Mouse (Mus musculus) spleen, embryonic (tissue): ENCODE measurements around the gene Nwd1.

Source experiments
- CTCF ChIA-PET: fragments of 350-600 bp; sonication (Branson Sonifier 250); formaldehyde crosslinking; loops from one replicate; lab custom pipeline; 2022; lab: Charles Lee

The Nwd1 gene

DNA sequence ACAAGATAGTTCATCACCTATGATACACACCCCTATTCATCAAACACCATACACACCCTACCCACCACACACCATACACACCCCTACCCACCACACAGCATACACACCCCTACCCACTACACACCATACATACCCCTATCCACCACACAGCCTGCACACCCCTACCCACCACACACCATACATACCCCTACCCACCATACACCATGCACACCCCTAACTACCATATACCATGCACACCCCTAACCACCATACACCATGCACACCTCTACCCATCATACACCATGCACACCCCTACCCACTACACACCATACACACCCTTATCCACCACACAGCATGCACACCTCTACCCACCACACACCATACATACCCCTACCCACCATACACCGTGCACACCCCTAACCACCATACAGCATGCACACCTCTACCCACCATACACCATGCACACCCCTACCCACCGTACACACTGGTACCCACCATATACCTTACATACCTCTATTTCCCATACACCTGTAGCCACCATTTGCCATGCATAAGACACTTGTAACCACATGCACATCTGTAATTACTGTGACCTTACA, 51.9 kb downstream of the Nwd1 start:
- CTCF ChIA-PET, result no interaction called here

DNA sequence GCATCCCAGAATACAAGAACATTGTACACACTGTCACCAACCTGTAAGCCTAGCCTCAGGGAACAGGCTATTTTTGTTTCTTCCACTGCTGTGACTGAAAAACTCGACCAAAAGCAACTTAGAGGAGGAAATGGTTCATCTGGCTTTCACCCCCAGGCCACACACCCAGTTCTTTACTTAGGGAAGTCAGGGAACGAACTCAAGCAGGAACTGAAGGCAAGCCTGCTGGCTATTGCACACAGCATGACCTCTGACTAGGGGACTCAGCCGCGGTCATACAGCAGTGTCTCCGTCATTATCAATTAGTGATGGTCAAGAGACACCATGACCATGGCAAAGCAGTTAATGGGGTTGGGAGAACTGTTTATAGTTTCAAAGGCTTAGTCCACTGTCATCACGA, 66.1 kb downstream of the Nwd1 start:
- CTCF ChIA-PET, result no interaction called here

DNA sequence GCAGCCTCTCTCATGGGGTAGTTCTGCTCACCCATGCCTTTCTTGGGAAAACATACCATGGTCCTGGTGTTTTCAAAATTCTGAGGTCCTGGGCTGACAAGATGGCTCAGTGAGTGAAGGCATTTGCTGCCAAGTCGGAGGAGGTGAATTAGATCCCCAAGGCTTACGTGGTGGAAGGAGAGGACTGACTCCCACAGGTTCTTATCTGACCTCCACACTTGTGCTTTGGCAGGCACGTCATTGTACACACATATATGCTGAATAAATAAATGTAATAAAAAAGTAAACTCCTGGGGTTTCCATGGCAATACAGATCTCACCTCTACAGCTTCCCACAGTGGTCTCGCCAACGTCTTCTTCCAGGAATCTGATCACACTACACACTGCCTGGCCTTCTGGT, 70.1 kb downstream of the Nwd1 start:
- CTCF ChIA-PET, result no interaction called here

DNA sequence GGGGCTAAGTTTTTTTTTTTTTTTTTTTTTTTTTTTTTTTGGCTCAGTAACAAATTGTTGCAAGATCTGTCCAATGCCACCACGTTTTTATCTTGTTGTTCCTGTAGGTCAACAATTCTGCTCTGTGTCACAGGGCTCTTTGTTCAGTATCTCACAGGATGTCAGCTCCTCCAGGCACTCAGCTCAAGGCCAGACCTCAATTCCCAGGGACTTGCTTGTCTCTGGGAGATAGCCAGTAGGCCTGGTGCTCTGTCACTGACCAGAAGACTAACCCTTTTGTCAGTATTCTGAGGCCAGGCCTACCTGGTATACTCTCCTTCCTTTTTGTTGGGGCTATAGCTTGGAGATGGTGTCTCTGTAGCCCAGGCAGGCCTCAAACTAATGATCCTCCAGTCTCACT, 74.0 kb downstream of the Nwd1 start:
- CTCF ChIA-PET, result no interaction called here

DNA sequence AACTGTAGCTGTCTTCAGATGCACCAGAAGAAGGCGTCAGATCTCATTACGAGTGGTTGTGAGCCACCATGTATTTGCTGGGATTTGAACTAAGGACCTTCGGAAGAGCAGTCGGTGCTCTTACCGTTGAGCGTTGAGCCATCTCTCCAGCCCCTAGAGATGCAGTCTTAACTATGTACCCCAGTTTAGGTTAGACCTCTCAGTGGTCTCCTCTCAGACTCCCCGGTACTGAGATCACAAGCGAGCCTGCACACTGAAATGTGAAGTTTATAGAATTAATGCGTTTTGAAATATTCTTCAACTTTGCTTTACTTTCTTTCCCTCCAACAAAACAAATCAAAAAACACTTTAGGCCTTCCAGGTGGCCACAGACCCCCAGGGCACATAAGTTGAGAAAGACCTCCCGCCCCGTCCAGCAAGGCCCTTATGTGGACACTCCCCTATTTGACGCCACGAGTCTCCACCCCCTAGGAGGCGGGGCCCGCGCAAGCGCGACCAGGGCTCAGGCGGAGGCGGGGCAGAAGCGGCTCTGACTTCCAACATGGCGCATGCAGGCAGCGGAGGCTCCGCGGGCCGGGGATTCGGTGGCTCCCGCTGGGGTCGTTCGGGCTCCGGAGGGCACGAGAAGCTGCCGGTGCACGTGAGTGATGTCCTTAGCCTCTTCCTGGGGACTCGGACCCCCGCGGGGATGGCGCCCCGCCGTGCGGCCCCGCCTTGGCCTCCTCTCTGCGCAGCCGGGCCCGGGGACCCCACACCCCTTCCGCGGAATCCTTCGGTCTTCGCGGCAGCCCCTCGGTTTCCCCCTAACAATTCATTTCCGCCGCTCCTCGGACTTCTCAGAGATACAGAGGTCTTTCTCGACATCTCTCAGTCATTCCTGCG, 76.5 kb downstream of the Nwd1 start, which contains the start of gene Sin3b:
Gene Sin3b, plus strand, starts transcription at position 517 of the 882 bp plus-strand sequence.
- CTCF ChIA-PET, result no interaction called here

DNA sequence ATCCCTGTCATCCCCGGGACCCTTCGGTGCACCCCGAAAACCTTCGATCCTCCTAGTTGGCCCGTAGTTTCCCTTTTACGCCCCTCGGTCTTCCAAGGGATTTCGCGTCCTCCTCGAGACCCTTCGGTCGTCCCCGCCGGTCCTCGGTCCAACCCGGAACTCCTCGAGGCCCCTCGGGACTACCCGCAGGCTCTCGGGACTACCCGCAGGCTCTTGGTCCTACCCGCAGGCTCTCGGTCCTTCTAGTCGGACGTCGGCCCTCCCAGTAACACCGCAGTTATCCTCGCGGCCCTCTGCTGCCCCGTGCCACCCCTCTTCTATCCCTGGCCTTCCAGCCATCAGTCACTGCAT, 77.1 kb downstream of the Nwd1 start:
- CTCF ChIA-PET, result no interaction called here

DNA sequence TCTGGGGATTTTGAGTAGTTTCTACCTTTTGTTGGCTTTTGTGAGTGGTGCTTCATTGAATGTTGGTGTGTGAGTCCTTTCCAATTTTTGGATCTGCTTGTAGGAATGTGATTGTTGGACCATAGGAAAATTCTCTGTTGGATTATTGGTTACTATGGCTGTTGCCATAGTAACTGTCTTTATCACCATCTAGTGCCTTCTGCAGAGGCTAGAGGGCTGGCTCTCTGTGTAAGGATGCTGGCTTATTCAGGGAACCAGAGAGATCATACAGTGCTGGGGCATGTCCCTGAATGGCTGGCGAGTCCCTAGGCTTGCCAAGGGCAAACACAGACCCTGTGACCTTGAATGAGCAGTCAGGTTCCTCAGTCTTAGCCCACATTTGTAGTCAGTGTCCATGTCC, 82.1 kb downstream of the Nwd1 start:
- CTCF ChIA-PET, result no interaction called here

DNA sequence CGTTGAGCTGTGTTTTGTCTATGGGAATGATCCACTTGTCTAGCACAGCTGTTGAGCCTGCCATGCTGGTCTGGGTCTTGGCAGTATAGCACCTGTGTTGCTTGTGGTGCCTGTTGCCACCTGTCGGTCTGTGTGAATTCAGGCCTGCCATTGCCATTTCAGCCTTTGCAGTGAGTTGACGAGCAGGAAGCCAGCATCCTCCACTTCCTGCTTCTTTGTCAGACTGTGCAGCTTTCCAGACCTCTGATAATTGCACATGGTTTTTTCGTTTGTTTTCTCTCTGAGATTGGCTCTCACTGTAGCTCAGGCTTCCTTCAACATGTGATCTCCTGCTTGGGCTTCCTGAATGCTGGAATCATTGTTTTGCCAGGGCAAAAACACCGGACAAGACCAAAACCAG, 88.5 kb downstream of the Nwd1 start:
- CTCF ChIA-PET, result no interaction called here

DNA sequence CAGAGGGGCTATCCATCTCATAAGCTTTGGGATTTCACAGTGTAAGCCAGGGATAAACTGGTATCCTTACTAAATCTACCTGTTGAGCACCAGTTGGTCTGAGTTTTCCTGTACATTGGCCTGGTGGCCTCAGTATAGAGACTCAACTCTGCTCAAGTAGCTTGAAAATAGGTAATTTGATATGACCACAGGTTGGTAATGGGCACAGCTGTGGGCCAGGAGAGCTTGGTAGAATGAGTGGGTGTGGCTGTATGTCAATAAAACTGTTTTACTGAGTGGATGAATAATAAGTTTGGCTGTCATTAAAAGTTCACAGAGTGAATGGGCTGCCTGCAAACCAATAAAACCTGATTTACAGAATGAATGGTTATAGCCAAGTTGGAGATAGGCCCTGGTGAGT, 90.4 kb downstream of the Nwd1 start:
- CTCF ChIA-PET, result no interaction called here

DNA sequence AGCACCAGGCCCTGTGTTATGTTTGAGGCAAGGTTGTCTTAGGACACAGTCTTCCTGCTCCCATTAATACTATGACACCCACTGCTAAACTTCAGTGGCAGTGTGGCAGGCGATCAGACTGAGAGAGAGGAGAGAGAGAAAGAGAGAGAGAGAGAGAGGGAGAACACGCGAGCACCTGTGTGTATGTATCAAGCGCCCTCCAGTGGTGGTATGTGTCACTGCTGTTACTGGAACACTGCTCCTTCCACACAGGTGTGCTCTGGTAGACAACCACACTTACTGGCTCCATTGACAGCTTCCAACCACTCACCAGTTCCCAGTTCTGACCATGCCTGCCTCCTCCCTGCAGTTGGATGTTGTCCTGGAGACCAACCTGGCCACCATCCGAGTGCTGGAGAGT, 99.5 kb downstream of the Nwd1 start:
- CTCF ChIA-PET, result interaction anchor here (0.7 kb wide), 1 partner anchor 66 kb away, joined by 3 read pairs; no protein-coding TSS in a partner anchor

DNA sequence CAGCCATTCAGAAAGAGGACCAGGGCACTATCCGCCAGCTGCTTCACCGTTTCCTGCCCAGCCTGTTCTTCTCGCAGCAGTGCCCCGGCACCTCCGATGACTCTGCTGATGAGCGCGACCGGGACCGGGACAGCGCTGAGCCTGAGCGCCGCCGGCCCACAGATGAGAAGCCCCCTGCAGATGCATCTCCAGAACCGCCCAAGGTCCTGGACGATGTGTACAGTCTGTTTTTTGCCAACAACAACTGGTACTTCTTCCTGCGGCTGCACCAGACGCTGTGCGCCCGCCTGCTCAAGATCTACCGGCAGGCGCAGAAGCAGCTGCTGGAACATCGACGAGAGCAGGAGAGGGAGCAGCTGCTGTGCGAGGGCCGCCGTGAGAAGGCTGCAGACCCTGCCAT, 103.3 kb downstream of the Nwd1 start:
- CTCF ChIA-PET, result no interaction called here

DNA sequence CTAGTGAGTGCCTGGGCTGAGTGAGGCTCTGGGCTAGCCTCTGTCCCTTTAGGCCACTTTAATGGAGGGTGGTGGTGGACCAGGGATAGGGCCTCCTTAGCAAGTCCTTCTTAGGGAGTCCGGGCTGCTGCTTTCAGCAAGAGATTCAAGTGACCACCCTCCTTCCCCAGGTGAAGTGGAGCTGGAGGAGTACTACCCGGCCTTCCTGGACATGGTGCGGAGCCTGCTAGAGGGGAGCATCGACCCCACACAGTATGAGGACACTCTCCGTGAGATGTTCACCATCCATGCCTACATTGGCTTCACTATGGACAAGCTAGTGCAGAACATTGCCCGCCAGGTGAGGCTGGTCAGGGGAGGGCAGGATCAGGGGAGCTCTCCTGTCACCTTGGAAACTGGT, 103.8 kb downstream of the Nwd1 start:
- CTCF ChIA-PET, result no interaction called here

DNA sequence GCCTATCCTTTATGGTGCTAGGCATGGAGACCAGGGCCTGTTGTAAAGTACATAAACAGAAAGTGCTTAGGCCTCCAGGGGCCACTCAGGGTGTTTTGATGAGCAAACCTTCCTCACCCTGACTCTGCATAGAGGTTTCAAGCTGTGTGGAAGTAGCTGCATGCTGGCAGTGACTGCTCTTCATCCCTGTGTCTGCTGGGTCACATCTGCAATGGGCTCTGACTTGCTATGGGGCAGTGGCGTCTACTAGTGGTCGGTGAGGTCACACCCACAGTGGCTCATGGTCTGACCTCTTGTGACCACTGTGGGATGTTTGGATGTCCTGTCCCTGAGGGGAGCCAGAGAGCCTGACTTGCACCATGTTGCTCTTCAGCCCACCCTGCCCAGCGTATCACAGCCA, 104.6 kb downstream of the Nwd1 start:
- CTCF ChIA-PET, result no interaction called here

DNA sequence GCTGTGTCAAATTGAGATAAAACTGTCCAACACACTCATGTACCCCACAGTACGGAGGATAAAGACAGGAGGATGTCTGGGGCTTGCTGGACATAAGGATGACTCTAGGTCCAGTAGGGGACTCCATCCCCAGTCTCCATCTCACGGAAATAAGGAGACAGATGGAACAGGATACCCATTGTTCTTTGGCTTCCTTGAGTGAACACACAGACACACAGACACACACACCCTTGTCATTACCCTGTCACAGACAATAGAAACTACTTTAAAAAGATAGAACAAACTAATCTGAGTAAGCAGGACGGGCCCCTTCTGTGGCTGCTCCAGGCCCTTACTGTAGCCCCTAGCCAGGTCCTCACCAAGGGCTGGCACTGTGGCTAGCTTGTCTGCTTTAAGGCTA, 105.8 kb downstream of the Nwd1 start:
- CTCF ChIA-PET, result no interaction called here

DNA sequence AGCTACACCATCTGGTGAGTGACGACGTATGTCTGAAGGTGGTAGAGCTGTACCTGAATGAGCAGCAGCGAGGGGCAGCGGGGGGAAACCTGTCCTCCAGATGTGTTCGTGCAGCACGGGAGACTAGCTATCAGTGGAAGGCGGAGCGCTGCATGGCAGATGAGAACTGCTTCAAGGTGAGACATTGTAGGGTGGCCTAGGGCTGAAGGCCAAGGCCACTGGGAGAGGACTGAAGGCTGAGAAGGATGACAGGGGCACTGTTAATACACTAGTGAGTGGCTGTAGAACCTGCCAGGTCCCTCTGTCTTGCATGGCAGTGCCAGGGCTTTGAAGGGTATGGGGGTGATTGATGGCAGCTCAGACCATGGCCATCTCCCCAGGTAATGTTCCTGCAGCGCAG, 106.7 kb downstream of the Nwd1 start:
- CTCF ChIA-PET, result no interaction called here

DNA sequence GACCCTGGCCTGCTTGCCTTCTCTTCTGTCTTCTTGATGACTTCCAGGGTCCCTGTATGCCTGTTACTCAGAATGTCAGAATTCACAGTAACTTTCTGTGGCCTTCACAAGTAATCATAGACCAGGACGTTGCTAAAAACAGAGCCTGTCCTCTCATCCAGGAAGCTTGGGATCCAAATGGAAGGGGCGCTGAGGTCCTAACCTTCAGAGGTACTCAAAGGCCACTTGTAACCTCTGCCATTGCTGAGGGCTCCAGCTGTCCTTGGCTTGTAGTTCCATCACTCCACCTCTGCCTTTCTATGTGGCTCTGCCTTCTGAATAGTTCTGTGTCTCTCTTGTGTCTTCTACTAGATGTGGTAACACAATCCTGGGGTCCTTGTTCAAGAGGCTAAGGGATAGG, 107.3 kb downstream of the Nwd1 start:
- CTCF ChIA-PET, result no interaction called here

DNA sequence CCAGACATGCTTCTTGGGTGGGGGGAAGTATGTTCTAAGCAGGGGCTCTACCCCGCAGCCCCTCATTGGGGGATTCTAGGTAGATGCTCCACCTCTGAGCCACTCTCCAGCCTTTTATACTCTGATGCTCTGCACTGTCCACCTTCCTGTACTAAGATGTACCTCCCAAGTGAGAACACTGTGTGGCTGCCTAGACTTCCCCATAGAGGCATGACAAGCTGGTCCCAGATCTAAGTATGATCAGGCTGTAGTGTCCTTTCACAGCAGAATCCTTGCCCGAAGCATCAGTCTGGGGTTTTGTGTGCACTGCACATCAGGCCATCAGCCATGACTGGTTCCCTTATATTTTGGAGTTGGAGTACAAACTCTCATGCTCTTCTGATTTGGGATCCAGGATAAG, 109.5 kb downstream of the Nwd1 start:
- CTCF ChIA-PET, result no interaction called here

DNA sequence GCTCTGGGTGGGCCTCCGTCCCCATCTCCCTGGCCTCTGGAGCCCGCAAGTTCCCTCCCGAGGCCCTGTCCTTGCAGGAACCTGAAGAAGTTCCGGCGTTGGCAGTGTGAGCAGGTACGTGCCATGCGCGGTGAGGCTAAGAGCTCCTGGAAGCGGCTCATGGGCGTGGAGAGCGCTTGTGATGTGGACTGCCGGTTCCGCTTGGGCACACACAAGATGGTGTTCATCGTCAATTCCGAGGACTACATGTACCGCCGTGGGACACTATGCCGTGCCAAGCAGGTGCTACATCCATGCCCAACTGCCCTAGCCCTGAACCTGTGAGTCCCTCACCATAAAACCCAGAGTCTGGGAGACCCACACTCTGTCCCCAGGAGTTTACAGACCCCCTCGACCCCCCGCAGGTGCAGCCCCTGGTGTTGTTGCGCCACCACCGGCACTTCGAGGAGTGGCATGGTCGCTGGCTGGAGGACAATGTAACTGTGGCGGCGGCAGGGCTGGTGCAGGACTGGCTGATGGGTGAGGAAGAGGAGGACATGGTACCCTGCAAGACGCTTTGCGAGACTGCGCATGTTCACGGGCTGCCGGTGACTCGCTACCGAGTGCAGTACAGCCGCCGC, 110.4 kb downstream of the Nwd1 start:
- CTCF ChIA-PET, result no interaction called here

DNA sequence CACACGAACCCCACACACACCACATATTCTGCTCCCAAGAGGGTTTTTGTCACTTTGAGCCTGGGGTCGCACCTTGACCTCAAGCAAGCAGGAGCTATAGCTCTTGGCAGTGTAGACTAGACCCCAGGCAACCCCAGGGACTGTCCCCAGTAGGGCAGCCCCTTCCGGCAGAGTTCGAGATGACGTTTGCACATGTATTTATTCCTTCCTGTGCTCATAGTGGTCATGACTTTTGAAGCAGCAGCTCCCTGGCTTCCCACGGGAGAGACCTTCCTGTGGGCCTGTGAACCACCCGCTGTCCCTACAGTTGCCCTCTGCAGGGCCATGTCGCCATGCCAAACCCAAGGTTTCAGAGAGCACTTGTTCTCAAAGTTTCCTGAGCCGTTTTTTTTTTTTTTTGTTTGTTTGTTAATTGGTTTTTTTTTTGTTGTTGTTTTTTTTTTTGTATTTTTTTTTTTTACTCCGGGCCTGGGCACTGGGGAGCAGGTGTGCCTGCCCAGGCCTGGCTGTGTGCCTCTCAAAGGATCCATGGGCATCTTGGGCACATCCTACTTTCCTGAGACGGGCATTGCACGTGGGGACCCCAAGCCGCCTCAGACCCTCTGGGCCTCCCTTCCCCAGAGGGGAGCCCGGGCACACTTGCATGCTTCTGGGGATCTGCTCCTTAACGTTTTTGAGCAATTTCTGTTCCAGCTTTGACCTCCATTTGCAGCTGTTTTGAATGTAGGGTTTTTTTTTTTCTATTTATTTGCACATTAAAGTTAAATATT, 111.1 kb downstream of the Nwd1 start:
- CTCF ChIA-PET, result no interaction called here

DNA sequence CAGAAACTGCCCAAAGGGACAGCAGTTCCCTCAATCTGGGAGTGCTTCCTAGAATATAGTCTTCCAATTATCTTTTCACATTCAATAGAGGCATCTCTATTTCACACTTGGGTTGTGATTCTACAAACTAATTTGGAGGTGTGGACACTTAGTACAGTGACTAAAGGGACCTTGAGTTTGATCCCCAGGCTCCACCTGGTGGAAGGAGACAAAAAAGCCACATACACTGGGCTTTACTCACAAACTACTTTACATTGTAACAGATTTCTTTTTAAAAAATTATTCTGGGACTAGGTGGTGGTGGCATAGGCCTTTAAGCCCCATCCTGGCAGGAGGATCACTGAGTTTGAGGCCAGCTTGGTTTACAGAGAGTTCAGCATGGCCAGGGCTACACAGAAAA, 111.8 kb downstream of the Nwd1 start:
- CTCF ChIA-PET, result no interaction called here

DNA sequence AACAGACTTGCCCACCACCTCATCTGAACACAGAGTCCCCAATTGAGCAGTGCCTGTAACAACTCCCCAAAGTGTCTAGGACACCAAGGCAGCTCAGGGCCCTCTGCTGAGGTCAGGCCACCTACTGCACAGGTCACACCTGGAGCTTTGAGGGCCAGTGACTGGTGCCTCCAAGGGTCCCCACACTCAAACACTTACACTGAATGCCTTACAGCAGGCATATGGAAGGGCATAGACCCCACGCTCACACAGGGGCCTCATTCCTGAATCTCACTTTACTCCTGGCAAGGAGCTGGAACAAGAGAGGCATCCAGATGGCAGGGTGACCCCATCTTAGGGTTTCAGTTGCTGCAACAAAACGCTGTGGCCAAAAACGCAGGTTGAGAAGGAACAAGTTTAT, 113.7 kb downstream of the Nwd1 start:
- CTCF ChIA-PET, result no interaction called here

DNA sequence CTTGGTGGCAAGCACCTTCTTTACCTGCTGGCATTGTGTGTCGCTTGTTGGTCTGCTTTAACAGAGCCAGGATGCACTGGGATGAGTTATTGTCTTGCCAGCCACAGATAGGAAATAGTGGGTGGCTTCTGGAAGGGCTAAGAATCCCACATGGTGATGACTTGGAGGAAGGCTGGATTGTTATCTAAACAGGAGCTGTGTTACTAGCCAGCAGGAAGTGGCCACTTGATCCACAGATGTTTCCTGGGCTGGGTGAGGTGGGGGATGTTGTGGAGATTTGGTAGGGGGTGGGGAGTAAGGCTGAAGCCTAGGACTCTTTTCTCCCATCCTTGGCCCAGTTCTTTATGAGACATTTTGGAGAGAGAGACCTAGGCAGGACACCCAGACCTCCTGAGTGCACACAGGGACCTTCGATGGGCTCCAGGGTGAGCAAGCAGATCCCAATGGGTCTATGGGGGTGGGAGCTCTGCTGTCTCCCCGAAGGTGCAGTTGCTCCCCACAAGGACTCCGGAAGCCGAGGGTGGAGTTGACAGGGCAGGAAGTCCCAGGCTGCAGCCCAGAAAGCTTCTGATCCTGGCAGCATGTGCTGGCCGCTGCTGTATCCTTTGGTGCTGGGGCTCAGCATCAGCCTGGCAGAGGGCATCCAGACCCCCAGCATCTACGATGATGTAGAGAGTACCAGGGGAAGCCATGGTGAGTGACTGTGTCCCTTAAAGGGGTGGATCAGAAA, 115.0 kb downstream of the Nwd1 start, which contains the start of gene F2rl3:
Gene F2rl3, plus strand, starts transcription at position 559 of the 730 bp plus-strand sequence.
- CTCF ChIA-PET, result no interaction called here
